Mouse (Mus musculus) neural tube, embryonic 13.5 days (tissue): ENCODE data around the gene Kif26a. TPM values are rescaled to one million over a fixed set of nuclear protein-coding genes. Genes with fewer than 3 reads are reported as not detected.
A peak's percentile ranks its signal among the peaks of the same experiment; 100 is the strongest.

ENCODE experiments used
- ATAC-seq: fragments of 200-750 bp; cut with Nextera tagmentation; 2 replicates; pipeline ENCODE4 v1.8.0; 2017; ENCODE audit warnings: low read depth, mild to moderate bottlenecking, moderate TSS enrichment, moderate library complexity
- H3K27ac ChIP-seq: fragments of 300-500 bp; sonication (generic); replicated peaks from 2 replicates; pipeline ENCODE4 v1.5.1; 2015; ENCODE audit warnings: moderate library complexity, mild to moderate bottlenecking, inconsistent platforms
- H3K27me3 ChIP-seq: fragments of 300-500 bp; sonication (generic); 2 replicates; pipeline ENCODE4 v1.6.1; 2015; ENCODE audit warnings: mild to moderate bottlenecking, inconsistent platforms
- H3K36me3 ChIP-seq: fragments of 300-500 bp; sonication (generic); 2 replicates; pipeline ENCODE4 v1.6.1; 2015; ENCODE audit warnings: mild to moderate bottlenecking, inconsistent platforms
- H3K4me1 ChIP-seq: fragments of 300-500 bp; sonication (generic); replicated peaks from 2 replicates; pipeline ENCODE4 v1.6.1; 2015; ENCODE audit warnings: inconsistent platforms
- H3K4me2 ChIP-seq: fragments of 300-500 bp; sonication (generic); 2 replicates; pipeline ENCODE4 v1.6.1; 2015; ENCODE audit warnings: inconsistent platforms, mild to moderate bottlenecking, moderate library complexity
- H3K4me3 ChIP-seq: fragments of 300-500 bp; sonication (generic); 2 replicates; pipeline ENCODE4 v1.5.1; 2015; ENCODE audit warnings: mild to moderate bottlenecking, inconsistent platforms
- H3K9ac ChIP-seq: fragments of 300-500 bp; sonication (generic); 2 replicates; pipeline ENCODE4 v1.6.1; 2015; ENCODE audit warnings: moderate library complexity, mild to moderate bottlenecking, inconsistent platforms
- H3K9me3 ChIP-seq: fragments of 300-500 bp; sonication (generic); 2 replicates; pipeline ENCODE4 v1.6.1; 2016; ENCODE audit warnings: inconsistent platforms
- WGBS: fragments of 180-500 bp; shearing (Covaris S2); methylation state at CpG from one replicate; pipeline ENCODE4 v1.1.7; 2015; 5-methylcytosine and 5-hydroxymethylcytosine counted together
- polyA plus RNA-seq: library from polyadenylated mRNA; unstranded; fragments of >200 nt; fragmentation: Nextera tagmentation; extraction: Ambion mirVana; gene quantifications from 2 replicates; pipeline ENCODE4 v1.2.1, GENCODE M21; 2015

Gene Kif26a
- 4.7 and 4.9 TPM in 2 replicates for polyA plus RNA-seq

GRCm38 (mm10) chr12:112145875-112146651 lies at the start of gene Kif26a:
Gene Kif26a, plus strand, starts transcription at chr12:112146208.
- H3K9ac ChIP-seq: peak within 1 kb of the TSS; percentile 75
- H3K4me1 ChIP-seq: peaks cover 82% of the 10 kb centered on the region
- H3K4me3 ChIP-seq: peak within 1 kb of the TSS; percentile 49
- H3K36me3 ChIP-seq: no peaks in the 10 kb centered on the region
- H3K27me3 ChIP-seq: peaks cover 89% of the 10 kb centered on the region
- H3K4me2 ChIP-seq: peak within 1 kb of the TSS; percentile 83
- under 1% methylated on average over 68 of the region's 68 CpGs for WGBS
- peak within 1 kb of the TSS; percentile 73 for H3K27ac ChIP-seq
- no peaks in the 10 kb centered on the region for H3K9me3 ChIP-seq
- peak; percentile 56 for ATAC-seq

- ATAC-seq: no peak
- WGBS: 77% methylated on average over 8 of the region's 8 CpGs
- H3K9me3 ChIP-seq: no peaks in the 10 kb centered on the region
Observed at GRCm38 (mm10) chr12:112096733-112097117, 49.3 kb upstream of the Kif26a start.

DNA sequence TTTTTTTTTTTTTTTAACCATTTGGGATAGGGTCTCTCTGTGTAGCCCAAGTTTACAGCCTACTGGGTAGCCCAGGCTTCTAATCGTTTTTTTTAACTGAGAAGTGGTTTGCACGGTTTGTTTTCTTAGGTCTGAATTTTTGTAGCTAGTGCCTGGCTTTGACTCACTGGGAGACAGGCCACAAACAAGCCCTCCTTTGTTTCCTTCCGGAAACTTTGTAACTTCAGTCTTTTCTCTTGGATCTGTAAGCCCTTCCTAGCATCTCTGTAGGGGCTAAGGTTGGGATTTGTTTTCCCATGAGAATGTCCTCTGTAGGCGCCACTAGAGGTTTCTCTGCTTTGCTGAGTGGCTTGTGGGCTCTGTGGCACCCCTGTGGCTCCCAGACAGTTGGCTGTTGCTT lies 45.9 kb upstream of the Kif26a start:
- Histone ChIP-seq H3K4me2 (no peak overlapping the region), H3K36me3 (no peaks in the 10 kb centered on the region), H3K27me3 (no peaks in the 10 kb centered on the region), H3K4me1 (no peaks in the 10 kb centered on the region), H3K9ac (no peak overlapping the region), H3K9me3 (no peaks in the 10 kb centered on the region), H3K27ac (no peak overlapping the region), H3K4me3 (no peak overlapping the region)
- 60% methylated on average over 4 of the region's 4 CpGs for WGBS
- no peak for ATAC-seq

More at GRCm38 (mm10) chr12:112096733-112097117, 49.3 kb upstream of the Kif26a start:
- no peaks in the 10 kb centered on the region for H3K4me1 ChIP-seq
- H3K27ac ChIP-seq: no peak overlapping the region
- no peak overlapping the region for H3K9ac ChIP-seq
- H3K27me3 ChIP-seq: peaks cover 3% of the 10 kb centered on the region; the same call in 1 of the 2 replicates
- H3K4me3 ChIP-seq: no peak overlapping the region
- H3K36me3 ChIP-seq: no peaks in the 10 kb centered on the region
- H3K4me2 ChIP-seq: no peak overlapping the region

- Histone ChIP-seq H3K27ac (no peak overlapping the region), H3K4me1 (no peaks in the 10 kb centered on the region), H3K9ac (no peak overlapping the region), H3K9me3 (no peaks in the 10 kb centered on the region), H3K36me3 (no peaks in the 10 kb centered on the region), H3K27me3 (peaks cover 1% of the 10 kb centered on the region; the same call in 1 of the 2 replicates), H3K4me2 (no peak overlapping the region), H3K4me3 (no peak overlapping the region)
- no peak for ATAC-seq
- WGBS: 54% methylated on average over 4 of the region's 4 CpGs
Observed at GRCm38 (mm10) chr12:112101045-112101444, 45.0 kb upstream of the Kif26a start.

- H3K4me1 ChIP-seq: peaks cover 6% of the 10 kb centered on the region
- no peaks in the 10 kb centered on the region for H3K36me3 ChIP-seq
- H3K9me3 ChIP-seq: no peaks in the 10 kb centered on the region
- H3K4me2 ChIP-seq: no peak overlapping the region
- ATAC-seq: no peak
- no peak overlapping the region for H3K4me3 ChIP-seq
- H3K9ac ChIP-seq: no peak overlapping the region
- WGBS: 84% methylated on average over 5 of the region's 5 CpGs
- peaks cover 16% of the 10 kb centered on the region for H3K27me3 ChIP-seq
- no peak overlapping the region for H3K27ac ChIP-seq
Observed at GRCm38 (mm10) chr12:112103179-112103578, 42.8 kb upstream of the Kif26a start.

DNA sequence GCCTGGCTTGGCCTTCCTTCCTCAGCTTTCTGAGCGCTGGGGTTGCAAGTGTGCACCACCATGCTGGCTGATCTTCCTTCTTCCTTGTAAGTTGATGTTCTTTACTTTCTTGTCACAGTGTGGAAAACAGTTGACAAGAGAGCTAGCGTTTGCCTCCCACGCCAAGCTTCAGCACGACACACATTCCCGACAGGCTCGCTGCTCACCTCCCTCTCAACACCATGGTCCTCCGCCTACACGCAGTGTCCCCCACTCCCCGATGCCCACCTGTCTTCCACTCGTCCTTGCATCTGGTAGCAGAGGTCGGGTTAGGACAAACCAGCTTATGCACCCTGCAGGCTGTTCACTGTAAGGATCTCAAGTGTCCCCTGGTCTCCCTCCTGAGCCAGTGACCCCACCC lies 41.1 kb upstream of the Kif26a start:
- Histone ChIP-seq H3K27ac (no peak overlapping the region), H3K9ac (no peak overlapping the region), H3K4me2 (no peak overlapping the region), H3K9me3 (no peaks in the 10 kb centered on the region), H3K36me3 (no peaks in the 10 kb centered on the region), H3K27me3 (peaks cover 16% of the 10 kb centered on the region), H3K4me3 (no peak overlapping the region), H3K4me1 (peaks cover 6% of the 10 kb centered on the region)
- ATAC-seq: no peak
- 92% methylated on average over 11 of the region's 11 CpGs for WGBS

- Histone ChIP-seq H3K4me3 (no peak within 1 kb of the TSS), H3K27me3 (peaks cover 16% of the 10 kb centered on the region), H3K4me2 (peak within 1 kb of the TSS; percentile 33), H3K9me3 (no peaks in the 10 kb centered on the region), H3K36me3 (no peaks in the 10 kb centered on the region), H3K4me1 (peaks cover 6% of the 10 kb centered on the region), H3K9ac (no peak within 1 kb of the TSS; the same call in 1 of the 2 replicates), H3K27ac (no peak within 1 kb of the TSS)
- no peak for ATAC-seq
- 1% methylated on average over 14 of the region's 14 CpGs for WGBS
Observed at GRCm38 (mm10) chr12:112106541-112106971, 39.5 kb upstream of the Kif26a start, which contains the start of gene Aspg. Gene Aspg, plus strand, starts transcription at chr12:112106679.

DNA sequence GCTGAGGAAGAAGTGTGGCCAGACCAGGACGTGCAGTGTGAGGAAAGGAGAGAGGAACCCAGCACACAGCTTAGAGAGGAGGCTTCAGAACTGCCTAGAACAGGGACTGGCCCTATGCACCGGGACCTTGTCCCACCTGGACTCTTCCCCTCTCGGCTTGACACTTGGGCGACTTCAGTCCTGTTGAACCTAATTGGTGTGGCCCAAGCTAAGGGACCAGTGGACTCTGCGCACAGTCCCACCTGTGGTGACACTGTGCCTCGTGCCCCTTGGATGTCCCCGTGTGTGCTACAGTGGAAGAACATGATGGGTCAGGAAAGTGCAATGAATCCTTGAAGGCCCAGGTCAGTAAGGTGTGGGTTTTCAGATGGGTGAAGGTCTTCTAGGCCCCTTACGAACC lies 38.3 kb upstream of the Kif26a start:
- Histone ChIP-seq H3K36me3 (no peaks in the 10 kb centered on the region), H3K4me3 (no peak overlapping the region)

DNA sequence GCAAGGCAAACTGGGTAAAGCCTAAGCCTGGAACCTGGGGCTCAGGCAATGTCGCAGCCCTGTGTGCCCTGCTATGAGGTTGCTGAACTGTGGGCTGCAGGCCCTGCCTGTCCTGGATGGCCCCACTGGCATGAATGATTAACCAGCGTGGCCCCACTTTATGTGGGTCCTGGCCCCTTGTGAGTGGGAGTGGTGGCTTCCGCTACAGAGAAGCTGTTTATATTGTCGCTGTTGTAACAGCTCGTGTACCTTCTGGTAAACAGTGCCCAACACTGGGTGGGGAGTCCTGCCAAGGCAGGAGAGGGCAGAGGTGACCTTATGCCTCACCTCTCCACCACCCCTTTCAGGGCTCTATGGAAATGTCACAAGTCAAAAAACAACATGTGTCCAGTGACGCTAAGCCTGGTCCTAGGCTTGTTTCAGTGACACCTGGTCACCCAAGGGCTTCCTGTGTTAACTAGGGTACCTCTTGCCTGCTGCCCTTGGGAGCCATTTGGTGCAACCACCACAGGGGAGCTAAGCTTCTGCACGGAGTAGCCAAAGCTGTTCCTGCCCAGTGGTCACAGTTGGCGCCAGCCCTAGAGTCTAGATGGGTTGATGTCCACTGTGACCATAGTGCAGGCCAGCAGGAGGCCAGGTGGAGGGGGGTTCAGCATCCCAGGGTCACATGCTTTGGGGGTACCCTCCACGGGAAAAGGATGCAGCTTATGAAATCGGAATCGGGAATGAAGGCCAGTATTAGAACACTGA lies 37.1 kb upstream of the Kif26a start:
- WGBS: 80% methylated on average over 11 of the region's 11 CpGs
- no peaks in the 10 kb centered on the region for H3K9me3 ChIP-seq
- H3K27me3 ChIP-seq: peaks cover 34% of the 10 kb centered on the region

More for the DNA sequence above, 38.3 kb upstream of the Kif26a start:
- peaks cover 6% of the 10 kb centered on the region for H3K4me1 ChIP-seq
- no peak overlapping the region for H3K9ac ChIP-seq
- peaks cover 26% of the 10 kb centered on the region for H3K27me3 ChIP-seq
- H3K9me3 ChIP-seq: no peaks in the 10 kb centered on the region
- no peak overlapping the region for H3K4me2 ChIP-seq
- ATAC-seq: no peak
- H3K27ac ChIP-seq: no peak overlapping the region
- 92% methylated on average over 8 of the region's 8 CpGs for WGBS

DNA sequence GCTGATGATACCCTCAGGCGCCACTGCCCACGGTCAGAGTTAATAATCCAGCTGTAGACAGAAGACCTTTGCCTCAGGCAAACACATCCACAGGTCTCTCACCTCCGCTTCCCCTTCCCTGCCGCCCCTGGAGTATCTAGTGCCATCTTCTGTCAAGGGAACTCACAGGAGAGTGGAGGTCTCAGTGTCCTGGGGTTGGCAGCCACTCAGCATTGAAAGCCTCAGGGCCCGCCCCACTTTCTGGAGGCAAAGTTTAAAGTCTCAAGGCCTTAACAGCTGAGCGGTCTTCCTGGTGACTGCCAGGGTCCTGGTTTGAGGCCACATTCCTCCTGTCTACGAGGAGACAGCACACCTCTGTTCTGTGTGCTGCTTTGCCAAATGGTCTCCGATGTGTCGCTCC lies 36.3 kb upstream of the Kif26a start:
- Histone ChIP-seq H3K4me3 (no peak overlapping the region), H3K9me3 (no peaks in the 10 kb centered on the region), H3K4me1 (peaks cover 6% of the 10 kb centered on the region), H3K4me2 (no peak overlapping the region), H3K27ac (no peak overlapping the region), H3K36me3 (no peaks in the 10 kb centered on the region), H3K9ac (no peak overlapping the region), H3K27me3 (peaks cover 36% of the 10 kb centered on the region)
- WGBS: 86% methylated on average over 9 of the region's 9 CpGs
- ATAC-seq: no peak

More for the DNA sequence above, 37.1 kb upstream of the Kif26a start:
- H3K36me3 ChIP-seq: no peaks in the 10 kb centered on the region
- H3K4me2 ChIP-seq: no peak overlapping the region
- no peak overlapping the region for H3K4me3 ChIP-seq
- peaks cover 6% of the 10 kb centered on the region for H3K4me1 ChIP-seq
- no peak overlapping the region for H3K27ac ChIP-seq
- no peak for ATAC-seq
- H3K9ac ChIP-seq: no peak overlapping the region

GRCm38 (mm10) chr12:112111323-112111722 lies 34.7 kb upstream of the Kif26a start:
- H3K4me3 ChIP-seq: no peak overlapping the region
- no peak overlapping the region; the same call in 1 of the 2 replicates for H3K9ac ChIP-seq

DNA sequence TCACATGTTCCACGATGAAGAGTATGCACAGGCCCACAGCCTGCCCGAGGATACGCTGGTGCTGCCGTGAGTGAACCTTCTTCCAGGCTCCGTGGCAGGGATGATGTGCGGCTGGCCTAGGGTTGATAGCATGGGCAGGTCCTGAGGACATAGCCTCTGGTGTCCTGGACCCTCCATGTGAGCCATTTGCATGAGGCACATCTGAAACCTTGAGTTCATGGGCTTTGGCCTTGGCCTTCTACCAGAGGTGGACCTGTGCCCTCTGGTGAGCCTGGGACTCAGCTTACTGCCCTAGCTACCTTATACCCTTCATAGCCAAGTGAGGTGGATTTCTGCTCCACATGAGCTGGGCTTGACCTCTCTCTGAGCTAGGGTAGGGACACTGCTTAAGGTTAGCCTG lies 33.8 kb upstream of the Kif26a start:
- H3K27ac ChIP-seq: no peak overlapping the region
- H3K4me1 ChIP-seq: no peaks in the 10 kb centered on the region; the same call in 1 of the 2 replicates
- H3K36me3 ChIP-seq: no peaks in the 10 kb centered on the region
- peaks cover 26% of the 10 kb centered on the region for H3K27me3 ChIP-seq
- no peaks in the 10 kb centered on the region for H3K9me3 ChIP-seq
- no peak overlapping the region for H3K9ac ChIP-seq
- 92% methylated on average over 6 of the region's 6 CpGs for WGBS
- no peak for ATAC-seq
- no peak overlapping the region for H3K4me2 ChIP-seq
- H3K4me3 ChIP-seq: no peak overlapping the region

More at GRCm38 (mm10) chr12:112111323-112111722, 34.7 kb upstream of the Kif26a start:
- Histone ChIP-seq H3K27me3 (peaks cover 35% of the 10 kb centered on the region), H3K4me1 (peaks cover 6% of the 10 kb centered on the region), H3K9me3 (no peaks in the 10 kb centered on the region), H3K4me2 (no peak overlapping the region), H3K27ac (no peak overlapping the region), H3K36me3 (no peaks in the 10 kb centered on the region)
- ATAC-seq: no peak
- 86% methylated on average over 5 of the region's 5 CpGs for WGBS
